Mouse (Mus musculus) regulatory T cell (primary cell): ENCODE results near the gene Adgrg6.

Experiments used
- in situ Hi-C: fragments of 300-600 bp; cut with MboI, MseI; formaldehyde crosslinking; loops from one replicate; pipeline ENCODE4 v1.15.1; 2025; ENCODE audit warnings: high pct_unique_total_duplicates

Gene Adgrg6

DNA sequence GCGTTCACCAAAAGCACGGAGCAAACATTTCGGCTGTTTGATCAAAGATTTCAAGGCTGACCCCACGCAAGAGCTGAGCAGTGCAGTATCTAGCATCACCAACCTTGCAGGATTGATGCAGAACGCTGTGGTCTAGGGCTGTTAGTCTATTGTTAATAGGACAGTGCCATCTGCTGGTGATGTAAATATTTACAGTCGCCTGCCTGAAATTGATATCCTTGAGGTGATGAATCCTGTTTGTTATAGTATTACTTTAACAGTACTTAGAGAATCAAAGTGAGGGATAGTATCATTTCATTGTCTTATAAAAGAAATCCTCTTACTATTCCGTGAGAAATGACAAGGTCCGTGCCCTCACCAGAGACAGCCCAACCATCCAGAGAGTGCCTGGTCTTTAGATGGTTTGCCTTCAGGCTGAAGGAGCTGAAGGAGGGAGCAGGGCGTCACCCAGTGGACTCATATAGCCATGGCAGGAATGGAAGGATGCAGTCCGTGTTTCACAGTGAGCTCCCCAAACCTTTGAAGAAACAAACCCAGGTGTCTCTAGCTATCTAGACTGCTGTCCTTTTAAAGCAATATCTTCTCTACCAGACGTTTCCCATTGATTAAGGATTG, 154.3 kb downstream of the Adgrg6 start:
- in situ Hi-C loops, result loop anchor here (25.0 kb wide), 1 partner anchor 179 kb away; no protein-coding TSS in a partner anchor

DNA sequence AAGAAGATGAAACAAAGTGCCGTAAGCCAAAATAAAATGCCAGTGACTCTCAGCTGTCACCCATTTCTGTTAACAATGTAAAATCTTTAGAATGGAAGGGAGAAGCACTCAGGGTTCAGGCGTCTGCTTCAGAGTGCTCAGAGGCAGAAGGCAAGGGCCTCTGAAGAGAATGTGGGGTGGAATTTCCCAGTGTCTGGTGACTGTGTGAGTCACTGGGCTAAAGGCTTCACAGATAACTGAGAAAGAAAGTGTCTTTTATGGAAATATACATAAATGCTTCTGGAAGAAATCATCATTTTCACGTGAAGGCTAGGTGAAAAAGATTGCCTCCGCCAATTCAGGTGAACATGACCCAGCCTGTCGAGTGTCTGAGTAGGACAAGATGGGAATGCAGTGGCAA, 159.9 kb downstream of the Adgrg6 start:
- in situ Hi-C loops, result loop anchor here (5.0 to 25.0 kb wide), 3 partner anchors 58 to 833 kb away; partner anchors contain the start of genes Adat2 and Pex3

DNA sequence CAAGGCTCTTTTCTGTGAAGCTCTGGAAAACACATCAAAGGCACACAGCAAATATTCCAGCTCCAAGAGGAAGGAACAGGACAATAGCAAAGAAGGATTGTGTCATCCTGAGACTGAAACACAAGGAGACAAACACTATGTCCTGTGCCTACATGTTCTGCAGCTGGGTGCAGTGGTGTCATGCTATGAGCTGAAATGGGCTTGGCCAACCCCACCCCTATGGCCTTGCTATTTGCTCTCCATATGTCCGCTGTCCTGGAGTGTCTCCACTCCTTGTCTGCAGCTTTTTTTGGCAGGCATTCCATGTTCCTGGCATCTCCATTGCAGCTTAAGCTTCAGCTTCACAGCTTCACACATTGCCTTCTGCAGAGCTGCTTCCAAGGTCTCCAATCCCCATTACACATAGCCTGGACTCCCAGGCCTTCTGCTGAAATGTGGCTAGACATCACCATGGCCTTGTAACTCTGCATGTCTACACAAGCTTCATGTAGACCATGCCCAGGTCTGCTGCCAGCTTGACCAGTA, 180.3 kb downstream of the Adgrg6 start:
- in situ Hi-C loops, result no loop called here

DNA sequence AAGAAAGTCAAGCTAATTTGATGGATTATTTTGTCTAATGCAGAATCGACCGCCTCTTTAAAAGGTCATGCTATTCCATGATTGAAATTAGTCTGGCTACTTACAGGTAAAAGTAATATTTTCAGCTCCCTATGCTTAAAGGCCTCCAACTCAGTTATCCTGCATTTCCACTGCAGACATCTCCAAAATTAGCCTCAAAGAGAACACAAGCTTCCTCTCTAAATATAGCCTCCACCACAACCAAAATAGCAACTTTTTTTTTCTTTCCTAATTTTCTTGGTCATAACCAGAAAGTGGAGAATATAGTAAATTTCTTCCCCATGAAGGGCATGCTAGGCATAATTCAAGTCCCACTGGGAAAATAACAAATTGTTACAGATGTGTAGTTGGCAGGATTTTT, 182.2 kb downstream of the Adgrg6 start:
- in situ Hi-C loops, result no loop called here

DNA sequence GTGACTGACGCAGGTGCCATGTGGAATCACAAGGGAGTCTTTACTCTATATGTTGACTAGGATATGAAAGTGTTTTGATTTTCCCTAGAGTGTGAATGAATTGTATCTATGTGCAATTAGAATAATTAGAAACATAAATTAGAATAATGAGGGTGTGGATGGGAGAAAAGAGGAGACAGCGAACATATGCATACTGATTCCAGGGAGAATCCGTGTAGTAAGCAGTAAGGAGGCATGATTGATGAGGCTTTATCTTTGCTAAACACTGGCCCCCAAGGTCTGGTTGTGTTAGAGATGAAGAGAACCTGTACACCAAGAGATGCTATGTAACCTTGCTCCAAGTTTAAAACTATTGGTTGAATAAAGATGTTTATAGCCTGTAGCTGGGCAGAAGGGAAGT, 187.2 kb downstream of the Adgrg6 start:
- in situ Hi-C loops, result no loop called here
